Mouse (Mus musculus): Measurements from ENCODE around the gene Klk14. TPM values are rescaled to one million over a fixed set of nuclear protein-coding genes. Genes with fewer than 3 reads are reported as not detected.
"Not testable (repeated sequence)": the region's sequence is repeated elsewhere in the genome, so short reads cannot be mapped to it uniquely, and the experiment has no call there.

Klk14 gene
- not detected in 2 replicates for polyA plus RNA-seq (2014; fragmentation: Nextera tagmentation; extraction: Ambion mirVana)

DNA sequence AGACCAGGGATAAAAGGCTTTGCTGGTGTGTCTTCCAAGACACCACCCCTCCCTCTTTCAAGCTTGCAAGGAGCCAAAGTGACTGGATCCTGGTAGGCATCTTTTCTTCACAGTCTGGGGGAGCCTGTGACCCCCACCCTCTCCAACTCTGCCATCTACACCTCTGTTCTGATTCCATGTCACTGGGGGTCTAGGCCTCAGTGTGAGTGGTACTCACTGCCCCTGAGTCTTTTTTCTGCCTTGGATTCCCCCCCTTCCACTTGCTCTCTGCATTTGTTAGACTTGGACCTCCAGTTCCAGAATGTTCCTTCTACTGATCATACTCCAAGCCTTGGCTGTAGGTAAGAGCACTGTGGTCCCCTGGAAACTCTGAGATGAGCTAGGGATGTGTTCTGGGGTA is at the start of gene Klk14:
Gene Klk14 (plus strand): TSS at position 301 of the 400 bp plus-strand sequence.
- ATAC-seq (ENCODE audit: low FRiP score), result no peak

DNA sequence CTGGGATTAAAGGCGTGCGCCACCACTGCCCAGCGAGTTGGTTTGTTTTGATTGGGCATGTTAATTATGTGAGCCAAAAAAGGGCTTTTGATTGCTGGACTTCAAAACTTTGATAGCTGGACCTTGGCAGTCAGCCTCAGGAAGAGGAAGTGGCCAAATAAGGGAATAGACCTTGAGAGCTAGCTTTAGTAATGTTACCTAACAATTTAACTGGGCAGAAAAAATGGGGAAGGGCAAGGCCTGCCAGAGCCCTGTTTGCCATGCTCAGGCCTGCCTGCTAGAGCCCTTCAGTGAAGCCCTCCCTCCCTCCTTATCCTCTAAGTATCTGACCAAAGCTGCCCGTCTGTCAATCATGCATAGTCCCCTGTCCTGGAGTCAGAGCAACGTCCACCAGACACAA is 47.6 kb upstream of the Klk14 start:
- no peaks in the 10 kb centered on the region for H3K9me3 ChIP-seq (ENCODE audit: control insufficient read depth, low read length)
- ATAC-seq (ENCODE audit: low FRiP score) (no peak), DNase-seq (ENCODE audit: low spot score) (no peak)
- H3K4me2 ChIP-seq (replicated peaks), result no peak overlapping the region
- no peak overlapping the region for H3K27ac ChIP-seq
- 84% methylated on average over 5 of the region's 5 CpGs for whole genome bisulfite sequencing
- H3K9ac ChIP-seq, result no peak overlapping the region
- H3K4me3 ChIP-seq (replicated peaks; ENCODE audit: low read length), result no peak overlapping the region
- H3K36me3 ChIP-seq (replicated peaks; ENCODE audit: control insufficient read depth, insufficient read depth), result no peaks in the 10 kb centered on the region
- no peaks in the 10 kb centered on the region for H3K27me3 ChIP-seq (ENCODE audit: control insufficient read depth, insufficient read depth, low read length)
- H3K4me1 ChIP-seq (replicated peaks; ENCODE audit: control insufficient read depth, insufficient read depth, low read length), result no peaks in the 10 kb centered on the region

More for the DNA sequence above, at the start of gene Klk14:
- Histone ChIP-seq H3K27ac (no peak within 1 kb of the TSS), H3K4me3 (replicated peaks; ENCODE audit: low read length) (no peak within 1 kb of the TSS), H3K9ac (no peak within 1 kb of the TSS), H3K36me3 (replicated peaks; ENCODE audit: control insufficient read depth, insufficient read depth) (no peaks in the 10 kb centered on the region), H3K4me2 (replicated peaks) (no peak within 1 kb of the TSS), H3K27me3 (ENCODE audit: control insufficient read depth, insufficient read depth, low read length) (no peaks in the 10 kb centered on the region), H3K4me1 (replicated peaks; ENCODE audit: control insufficient read depth, insufficient read depth, low read length) (no peaks in the 10 kb centered on the region), H3K9me3 (ENCODE audit: control insufficient read depth, low read length) (no peaks in the 10 kb centered on the region)
- DNase-seq (ENCODE audit: low spot score), result no peak

DNA sequence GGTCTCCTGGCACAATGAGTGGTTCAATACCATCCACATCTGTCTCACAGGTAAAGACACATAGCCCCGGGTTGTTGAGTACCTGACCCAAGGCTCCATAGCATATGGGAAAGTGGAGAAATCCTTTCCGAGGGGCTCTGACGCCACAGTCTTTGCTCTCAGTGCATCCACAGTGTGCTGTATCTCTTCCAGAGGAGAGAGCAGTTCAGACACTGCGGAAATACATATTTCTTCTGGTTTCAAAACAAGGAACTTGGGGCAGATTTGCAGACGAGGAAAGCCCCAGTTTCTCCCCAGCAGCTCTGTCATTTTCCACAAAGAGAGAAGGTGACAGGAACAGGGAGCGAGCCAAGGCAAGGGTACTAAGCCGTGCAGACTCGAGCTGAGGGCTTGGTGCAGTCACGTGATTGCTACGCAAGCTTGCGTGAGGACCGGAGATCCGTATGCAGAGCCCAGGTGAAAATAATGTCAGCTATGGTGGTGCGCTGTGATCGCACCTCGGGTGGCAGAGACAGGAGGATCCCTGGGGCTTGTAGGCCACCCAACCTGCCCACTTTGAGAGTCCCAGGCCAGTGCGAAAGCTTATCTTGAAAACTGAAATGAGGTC is 47.1 kb upstream of the Klk14 start:
- H3K4me1 ChIP-seq (replicated peaks; ENCODE audit: control insufficient read depth, insufficient read depth, low read length), result no peaks in the 10 kb centered on the region
- WGBS, result 85% methylated on average over 17 of the region's 17 CpGs
- no peak for ATAC-seq (ENCODE audit: low FRiP score)

DNA sequence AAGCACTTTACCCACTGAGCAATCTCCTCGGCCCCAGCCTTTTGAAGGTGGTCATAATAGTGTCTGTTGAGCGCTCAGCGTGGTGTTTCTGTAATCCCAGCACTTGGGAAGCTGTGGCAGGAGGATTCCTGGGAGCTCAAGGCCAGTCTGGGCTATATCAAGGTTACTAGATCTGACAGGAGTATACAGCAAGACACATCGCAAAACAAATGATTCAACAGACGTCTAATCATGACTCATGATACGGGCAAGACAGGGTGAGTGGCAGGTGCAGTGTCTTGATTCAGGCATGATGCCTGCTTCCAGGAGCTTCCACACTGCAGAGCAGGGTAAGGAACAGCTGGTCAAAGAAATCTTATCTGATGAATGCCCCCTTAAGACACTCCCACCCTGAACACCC is 37.5 kb upstream of the Klk14 start:
- no peak overlapping the region for H3K9ac ChIP-seq
- H3K27ac ChIP-seq, result no peak overlapping the region
- H3K27me3 ChIP-seq (ENCODE audit: control insufficient read depth, insufficient read depth, low read length), result no peaks in the 10 kb centered on the region
- H3K36me3 ChIP-seq (replicated peaks; ENCODE audit: control insufficient read depth, insufficient read depth), result no peaks in the 10 kb centered on the region
- DNase-seq (ENCODE audit: low spot score), result no peak
- H3K4me3 ChIP-seq (replicated peaks; ENCODE audit: low read length), result no peak overlapping the region
- no peaks in the 10 kb centered on the region for H3K4me1 ChIP-seq (replicated peaks; ENCODE audit: control insufficient read depth, insufficient read depth, low read length)
- ATAC-seq (ENCODE audit: low FRiP score), result no peak
- 87% methylated on average over 6 of the region's 6 CpGs for WGBS
- no peaks in the 10 kb centered on the region for H3K9me3 ChIP-seq (ENCODE audit: control insufficient read depth, low read length)
- no peak overlapping the region for H3K4me2 ChIP-seq (replicated peaks)

More for the DNA sequence above, 47.1 kb upstream of the Klk14 start:
- no peaks in the 10 kb centered on the region for H3K27me3 ChIP-seq (ENCODE audit: control insufficient read depth, insufficient read depth, low read length)
- no peak overlapping the region for H3K27ac ChIP-seq
- no peak overlapping the region for H3K4me3 ChIP-seq (replicated peaks; ENCODE audit: low read length)
- no peak overlapping the region for H3K4me2 ChIP-seq (replicated peaks)
- no peaks in the 10 kb centered on the region for H3K36me3 ChIP-seq (replicated peaks; ENCODE audit: control insufficient read depth, insufficient read depth)
- no peak overlapping the region for H3K9ac ChIP-seq
- no peaks in the 10 kb centered on the region for H3K9me3 ChIP-seq (ENCODE audit: control insufficient read depth, low read length)
- no peak for DNase-seq (ENCODE audit: low spot score)

DNA sequence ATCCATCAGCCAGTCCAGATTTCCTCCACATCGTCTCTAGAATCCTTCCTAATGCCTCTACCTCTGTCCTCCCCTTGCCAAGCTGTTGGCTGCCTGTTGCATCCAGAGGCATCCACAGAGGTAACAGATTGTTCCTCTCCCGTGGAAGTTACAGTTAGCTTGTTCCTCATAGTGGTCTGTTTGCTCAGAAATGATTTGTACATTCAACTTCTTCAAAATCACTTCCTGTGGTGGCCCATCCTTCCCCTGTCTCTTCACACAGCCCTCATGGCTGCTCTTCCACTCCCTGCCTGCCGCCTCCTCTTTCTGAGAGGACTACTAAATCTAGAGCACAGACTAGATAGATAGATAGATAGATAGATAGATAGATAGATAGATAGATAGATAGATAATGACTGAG is 35.7 kb upstream of the Klk14 start:
- ATAC-seq (ENCODE audit: low FRiP score) (no peak), DNase-seq (ENCODE audit: low spot score) (no peak)
- Histone ChIP-seq H3K9me3 (ENCODE audit: control insufficient read depth, low read length) (no peaks in the 10 kb centered on the region), H3K4me3 (replicated peaks; ENCODE audit: low read length) (no peak overlapping the region), H3K27me3 (ENCODE audit: control insufficient read depth, insufficient read depth, low read length) (no peaks in the 10 kb centered on the region), H3K36me3 (replicated peaks; ENCODE audit: control insufficient read depth, insufficient read depth) (no peaks in the 10 kb centered on the region), H3K4me2 (replicated peaks) (no peak overlapping the region), H3K9ac (no peak overlapping the region), H3K4me1 (replicated peaks; ENCODE audit: control insufficient read depth, insufficient read depth, low read length) (no peaks in the 10 kb centered on the region), H3K27ac (no peak overlapping the region)
- WGBS, result 83% methylated on average over 3 of the region's 3 CpGs

DNA sequence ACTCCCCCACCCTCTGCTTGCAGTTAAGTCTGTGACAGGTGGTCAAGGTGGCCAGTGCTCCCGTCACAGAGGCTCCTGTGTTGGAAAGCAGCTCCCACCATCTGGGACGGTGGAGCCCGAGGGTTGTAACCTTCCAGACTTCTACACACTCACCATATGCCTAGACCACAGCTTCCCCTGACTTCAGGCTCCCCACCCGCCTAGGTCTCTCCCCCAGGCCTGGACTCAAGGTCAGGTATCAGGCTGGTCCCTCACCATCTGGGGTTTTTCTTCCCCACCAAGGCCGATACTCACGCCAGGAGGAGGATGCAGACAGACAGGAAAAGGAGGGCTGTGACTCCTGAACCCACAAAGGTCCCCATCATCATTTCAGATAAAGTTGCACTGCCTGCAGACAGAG is 34.0 kb upstream of the Klk14 start:
- no peaks in the 10 kb centered on the region for H3K9me3 ChIP-seq (ENCODE audit: control insufficient read depth, low read length)
- 83% methylated on average over 6 of the region's 6 CpGs for WGBS
- ATAC-seq (ENCODE audit: low FRiP score) (no peak), DNase-seq (ENCODE audit: low spot score) (no peak)
- no peak overlapping the region for H3K4me2 ChIP-seq (replicated peaks)
- H3K36me3 ChIP-seq (replicated peaks; ENCODE audit: control insufficient read depth, insufficient read depth), result no peaks in the 10 kb centered on the region
- H3K4me3 ChIP-seq (replicated peaks; ENCODE audit: low read length), result no peak overlapping the region
- no peak overlapping the region for H3K9ac ChIP-seq
- no peaks in the 10 kb centered on the region for H3K27me3 ChIP-seq (ENCODE audit: control insufficient read depth, insufficient read depth, low read length)
- no peaks in the 10 kb centered on the region for H3K4me1 ChIP-seq (replicated peaks; ENCODE audit: control insufficient read depth, insufficient read depth, low read length)
- H3K27ac ChIP-seq, result no peak overlapping the region

GRCm38 (mm10) chr7:43660002-43660401 is 30.2 kb upstream of the Klk14 start, which contains the start of gene Siglece:
Gene Siglece (minus strand): TSS chr7:43660161.
- H3K36me3 ChIP-seq (replicated peaks; ENCODE audit: control insufficient read depth, insufficient read depth), result no peaks in the 10 kb centered on the region
- no peaks in the 10 kb centered on the region for H3K9me3 ChIP-seq (ENCODE audit: control insufficient read depth, low read length)
- no peak within 1 kb of the TSS for H3K4me2 ChIP-seq (replicated peaks)
- no peak within 1 kb of the TSS for H3K9ac ChIP-seq
- WGBS, result 69% methylated on average over 1 of the region's 1 CpGs
- DNase-seq (ENCODE audit: low spot score) (no peak), ATAC-seq (ENCODE audit: low FRiP score) (no peak)
- H3K27me3 ChIP-seq (ENCODE audit: control insufficient read depth, insufficient read depth, low read length), result no peaks in the 10 kb centered on the region
- no peak within 1 kb of the TSS for H3K27ac ChIP-seq
- H3K4me3 ChIP-seq (replicated peaks; ENCODE audit: low read length), result no peak within 1 kb of the TSS
- no peaks in the 10 kb centered on the region for H3K4me1 ChIP-seq (replicated peaks; ENCODE audit: control insufficient read depth, insufficient read depth, low read length)

GRCm38 (mm10) chr7:43662804-43663203 is 27.4 kb upstream of the Klk14 start:
- Histone ChIP-seq H3K27me3 (ENCODE audit: control insufficient read depth, insufficient read depth, low read length) (no peaks in the 10 kb centered on the region), H3K27ac (no peak overlapping the region), H3K9ac (no peak overlapping the region), H3K4me3 (replicated peaks; ENCODE audit: low read length) (no peak overlapping the region), H3K4me1 (replicated peaks; ENCODE audit: control insufficient read depth, insufficient read depth, low read length) (no peaks in the 10 kb centered on the region), H3K4me2 (replicated peaks) (no peak overlapping the region), H3K9me3 (ENCODE audit: control insufficient read depth, low read length) (no peaks in the 10 kb centered on the region), H3K36me3 (replicated peaks; ENCODE audit: control insufficient read depth, insufficient read depth) (no peaks in the 10 kb centered on the region)
- no peak for ATAC-seq (ENCODE audit: low FRiP score)
- no peak for DNase-seq (ENCODE audit: low spot score)
- WGBS, result 97% methylated on average over 1 of the region's 1 CpGs

DNA sequence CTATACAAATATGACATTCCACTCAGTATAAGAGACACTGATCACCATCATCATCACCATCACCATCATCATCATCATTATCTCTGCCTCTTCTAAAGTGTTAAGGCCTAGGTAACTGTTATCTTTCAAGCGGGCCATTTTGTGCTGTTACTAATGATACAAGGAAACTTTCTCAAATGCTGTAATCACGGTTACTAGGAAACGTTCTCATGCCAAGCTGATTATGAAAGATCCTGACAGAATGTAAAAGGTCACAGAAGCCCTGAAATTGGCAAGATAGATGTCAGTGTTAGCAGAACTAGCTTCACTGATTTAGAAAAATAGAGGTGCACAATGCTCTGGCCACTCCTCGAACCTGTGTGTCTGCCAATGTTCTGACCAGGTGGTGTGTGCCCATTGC is 23.0 kb upstream of the Klk14 start:
- H3K4me1 ChIP-seq (replicated peaks; ENCODE audit: control insufficient read depth, insufficient read depth, low read length); DNase-seq (ENCODE audit: low spot score); H3K4me3 ChIP-seq (replicated peaks; ENCODE audit: low read length); H3K27ac ChIP-seq; H3K36me3 ChIP-seq (replicated peaks; ENCODE audit: control insufficient read depth, insufficient read depth); H3K9ac ChIP-seq; ATAC-seq (ENCODE audit: low FRiP score); H3K27me3 ChIP-seq (ENCODE audit: control insufficient read depth, insufficient read depth, low read length); H3K9me3 ChIP-seq (ENCODE audit: control insufficient read depth, low read length); H3K4me2 ChIP-seq (replicated peaks): not testable (repeated sequence)
- WGBS, result 82% methylated on average over 4 of the region's 4 CpGs

GRCm38 (mm10) chr7:43668582-43668981 is 21.6 kb upstream of the Klk14 start:
- ATAC-seq (ENCODE audit: low FRiP score), result no peak

More at GRCm38 (mm10) chr7:43668582-43668981, 21.6 kb upstream of the Klk14 start:
- Histone ChIP-seq H3K4me2 (replicated peaks) (no peak overlapping the region), H3K9ac (no peak overlapping the region), H3K27me3 (ENCODE audit: control insufficient read depth, insufficient read depth, low read length) (no peaks in the 10 kb centered on the region), H3K4me3 (replicated peaks; ENCODE audit: low read length) (no peak overlapping the region), H3K9me3 (ENCODE audit: control insufficient read depth, low read length) (no peaks in the 10 kb centered on the region), H3K4me1 (replicated peaks; ENCODE audit: control insufficient read depth, insufficient read depth, low read length) (peaks cover 8% of the 10 kb centered on the region), H3K36me3 (replicated peaks; ENCODE audit: control insufficient read depth, insufficient read depth) (no peaks in the 10 kb centered on the region), H3K27ac (no peak overlapping the region)
- DNase-seq (ENCODE audit: low spot score), result no peak
- 23% methylated on average over 3 of the region's 3 CpGs for WGBS
